ENCODE assay signal across 9 mouse cellular contexts in the genomic region with DNA sequence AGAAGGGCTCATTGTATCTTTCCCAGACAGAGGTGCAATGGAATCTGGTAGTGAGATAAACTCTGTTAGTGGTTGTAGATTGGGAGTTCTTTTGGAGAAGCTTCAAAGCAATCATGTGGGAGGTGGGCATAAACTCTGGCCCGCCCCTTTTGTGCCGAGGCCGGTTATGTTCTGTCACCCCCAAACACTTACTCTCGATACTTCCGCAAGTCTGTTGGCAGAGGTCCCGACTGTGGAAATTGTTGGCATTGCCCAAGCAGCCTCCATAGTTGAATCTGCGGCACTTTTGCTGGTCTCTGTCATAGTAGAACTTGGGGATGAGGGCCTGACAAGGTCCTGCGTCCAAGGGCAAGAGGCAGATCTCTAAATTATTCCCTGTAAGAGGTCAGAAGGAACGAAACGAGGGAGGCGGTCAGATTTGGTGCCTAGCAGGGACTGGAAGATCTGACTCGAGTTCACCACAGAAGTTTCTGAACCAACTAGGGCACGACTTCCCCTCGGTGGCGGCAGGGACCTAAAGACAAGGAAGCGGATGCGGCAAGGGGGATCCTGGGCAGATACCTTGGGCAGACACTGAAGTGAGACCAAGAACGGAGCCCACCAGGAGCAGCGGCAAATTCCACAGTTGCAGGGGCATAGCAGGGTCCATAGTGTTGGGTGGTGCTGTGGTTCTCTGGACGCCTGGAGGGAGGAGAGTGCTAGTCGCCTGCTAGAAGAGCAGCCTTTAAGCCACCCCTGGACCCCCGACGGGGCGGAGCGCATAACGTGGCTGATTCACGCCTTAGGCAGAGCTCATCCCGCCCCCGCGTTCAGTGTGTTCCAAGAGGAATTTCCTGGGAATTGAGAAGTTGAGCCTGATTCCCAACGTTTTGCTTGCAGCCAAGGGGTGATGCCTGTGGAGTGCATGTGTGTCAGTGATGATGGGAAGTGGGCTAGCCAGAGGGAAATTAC. TPM values are rescaled to one million over a fixed set of nuclear protein-coding genes. Genes with fewer than 3 reads are reported as not detected.
A peak's percentile ranks its signal among the peaks of the same experiment; 100 is the strongest.
DNase-seq lines count a peak whose midpoint lies in the region; ATAC-seq lines count a peak whose summit lies in the region.
"Had no signal": no experiment of that assay in that cellular context is flagged by ENCODE, and none has a peak within 500 bp of the region (broad histone marks: within the 10 kb centered on the region; RNA-seq: fewer than 3 reads in every experiment).

No protein-coding gene starts in this region.

- intact Hi-C loops in heart, postnatal 25 days (cut with DNase I) = loop anchor here (2.0 to 5.0 kb wide), 2 partner anchors 34 to 119 kb away; a partner anchor contains a TSS

- peak; percentile 5 to 7 for DNase-seq in urinary bladder, adult 18-20 months (ENCODE audit: low spot score in 2 of 2)
- DNase-seq in urinary bladder, postnatal 10 days (ENCODE audit: low spot score) = no peak
- DNase-seq in forebrain, embryonic 14.5 days (ENCODE audit: low spot score) = peak; percentile 4
- DNase-seq in heart, postnatal 25 days (ENCODE audit: low spot score) = peak; percentile 18
- peak; percentile 32 to 46 for DNase-seq in kidney, postnatal 4 days
- DNase-seq in skeletal muscle tissue, adult 2 months (ENCODE audit: low read depth, low spot score) = peak; percentile 7
- no peak for DNase-seq in cerebellum, adult 11 months

- no peaks in the 10 kb centered on the region for H3K36me3 ChIP-seq in forebrain, embryonic 14.5 days (ENCODE audit: control insufficient read depth, insufficient read depth, low read length)
- H3K36me3 ChIP-seq in macrophage (ENCODE audit: inconsistent target) = no peaks in the 10 kb centered on the region

- no peaks in the 10 kb centered on the region for H3K9me3 ChIP-seq in forebrain, embryonic 14.5 days (replicated peaks; ENCODE audit: control insufficient read depth, low read length)

- H3K9ac ChIP-seq in forebrain, embryonic 14.5 days (ENCODE audit: low read length) = no peak overlapping the region

- no peaks in the 10 kb centered on the region for H3K27me3 ChIP-seq in forebrain, embryonic 14.5 days (replicated peaks; ENCODE audit: control insufficient read depth, insufficient read depth, low read length)

- WGBS in forebrain, embryonic 14.5 days = 33% methylated on average over 31 of the region's 31 CpGs
- WGBS in macrophage (ENCODE audit: missing documents) = 22% methylated on average over 31 of the region's 31 CpGs

- H3K4me2 ChIP-seq in forebrain, embryonic 14.5 days (ENCODE audit: low read length) = 0 out of 2 replicates have a peak overlapping the region, but pooled peaks have one; percentile 24

- H3K27ac ChIP-seq in forebrain, embryonic 14.5 days (ENCODE audit: low read depth, low read length) = no peak overlapping the region
- H3K27ac ChIP-seq in macrophage = no peak overlapping the region

- H3K4me3 ChIP-seq in forebrain, embryonic 14.5 days (ENCODE audit: low read depth, low read length) = no peak overlapping the region
- H3K4me3 ChIP-seq in macrophage (ENCODE audit: inconsistent target) = peak overlapping the region; percentile 3; the same call in 1 of the 2 replicates

- no peak for ATAC-seq in forebrain, embryonic 14.5 days

- no peaks in the 10 kb centered on the region for H3K4me1 ChIP-seq in forebrain, embryonic 14.5 days (ENCODE audit: control insufficient read depth, insufficient read depth, low read length)

- no peaks in the 10 kb centered on the region for H3K79me2 ChIP-seq in macrophage (ENCODE audit: inconsistent target)

RNA-seq across cellular contexts. Expression of a gene that starts 20.8 kb away (rescaled TPM):
- 0.39 and 0.42 TPM in 2 replicates for polyA plus RNA-seq in forebrain, embryonic 14.5 days (2014; fragmentation: Nextera tagmentation; extraction: Ambion mirVana)
- 1 to 10 TPM; 1.2 to 1.5 TPM for total RNA-seq in heart, postnatal 25 days (2021)
- not detected for total RNA-seq in macrophage (2018; cell fraction: chromatin; rRNA removed)
- total RNA-seq in macrophage (2018; cell fraction: cytosol; rRNA removed) = under 1 TPM in 6 of 26 experiments, not detected in 20; 0.07 to 0.17 (median 0.11) TPM
- total RNA-seq in macrophage (2018; cell fraction: nucleus; rRNA removed) = under 1 TPM in 1 of 26 experiments, not detected in 25; 0.29 TPM
- 0.63 TPM in 1 of 3 replicates, not detected in the others for polyA plus RNA-seq in macrophage (2018)

RNA-seq across cellular contexts. Expression of a gene that starts 25.6 kb away (rescaled TPM):
- polyA plus RNA-seq in forebrain, embryonic 14.5 days (2014; fragmentation: Nextera tagmentation; extraction: Ambion mirVana) = not detected in 2 replicates
- not detected for total RNA-seq in heart, postnatal 25 days (2021)
- not detected for total RNA-seq in macrophage (2018; cell fraction: chromatin; rRNA removed)
- not detected for total RNA-seq in macrophage (2018; cell fraction: cytosol; rRNA removed)
- total RNA-seq in macrophage (2018; cell fraction: nucleus; rRNA removed) = not detected
- not detected in 3 replicates for polyA plus RNA-seq in macrophage (2018)
- total RNA-seq: layer of hippocampus, postnatal 10 days had no signal

RNA-seq across cellular contexts. Expression of a gene that starts 35.8 kb away (rescaled TPM):
- polyA plus RNA-seq in forebrain, embryonic 14.5 days (2014; fragmentation: Nextera tagmentation; extraction: Ambion mirVana) = 24.0 TPM in 2 replicates
- 10 to 100 TPM; 70.8 to 71.5 TPM for total RNA-seq in heart, postnatal 25 days (2021)
- total RNA-seq in macrophage (2018; cell fraction: chromatin; rRNA removed) = 1 to 10 TPM in 14 of 26 experiments, under 1 TPM in 1, not detected in 11; 0.99 to 4.0 (median 1.3) TPM
- 10 to 100 TPM; 10.3 to 26.0 (median 16.3) TPM for total RNA-seq in macrophage (2018; cell fraction: cytosol; rRNA removed)
- 10 to 100 TPM in 6 of 26 experiments, 1 to 10 TPM in 19, under 1 TPM in 1; 0.84 to 14.4 (median 5.6) TPM for total RNA-seq in macrophage (2018; cell fraction: nucleus; rRNA removed)
- polyA plus RNA-seq in macrophage (2018) = 9.7 to 19.8 TPM (median 15.0 TPM) in 3 replicates

Comparison
In these comparisons a context has a peak if more than half of its experiments do, and no peak if none do; other contexts are left out.
1. DNase-seq: peak in urinary bladder, adult 18-20 months (2 of 2), forebrain, embryonic 14.5 days (single experiment), heart, postnatal 25 days (single experiment), kidney, postnatal 4 days (2 of 2) and skeletal muscle tissue, adult 2 months (single experiment); none in urinary bladder, postnatal 10 days (single experiment) and cerebellum, adult 11 months (single experiment).